Mouse (Mus musculus): ENCODE data around the gene Ncf1.

- TF ChIP-seq POLR2A (IDR thresholded peaks at IDR 0.05; ENCODE audit: borderline replicate concordance, insufficient read depth, low read length) (no peak), CTCF (IDR thresholded peaks at IDR 0.05; ENCODE audit: borderline replicate concordance, insufficient read depth, low read depth, low read length) (no peak)
These were observed at the start of gene Ncf1 for GRCm38 (mm10) chr5:134229391-134229790.

Measured in cerebellum, adult 2 months (tissue).